Mouse (Mus musculus) left cerebral cortex, adult 8-10 months (tissue): Measurements from ENCODE around the gene Stam. TPM values are rescaled to one million over a fixed set of nuclear protein-coding genes. Genes with fewer than 3 reads are reported as not detected.

ENCODE experiments used
- DNase-seq, 2 experiments: peaks; one replicate each; pipeline ENCODE4 v3.0.0; 2022; ENCODE audit warnings: low spot score in 2 of 2
- total RNA-seq, 4 experiments: library from RNA; stranded (reverse); gene quantifications; 2 replicates each; pipeline ENCODE4 v1.2.4; 2022

Stam gene
- total RNA-seq, 4 experiments from 2014 or later: 86.1 to 97.0 (median 91.2) TPM

DNA sequence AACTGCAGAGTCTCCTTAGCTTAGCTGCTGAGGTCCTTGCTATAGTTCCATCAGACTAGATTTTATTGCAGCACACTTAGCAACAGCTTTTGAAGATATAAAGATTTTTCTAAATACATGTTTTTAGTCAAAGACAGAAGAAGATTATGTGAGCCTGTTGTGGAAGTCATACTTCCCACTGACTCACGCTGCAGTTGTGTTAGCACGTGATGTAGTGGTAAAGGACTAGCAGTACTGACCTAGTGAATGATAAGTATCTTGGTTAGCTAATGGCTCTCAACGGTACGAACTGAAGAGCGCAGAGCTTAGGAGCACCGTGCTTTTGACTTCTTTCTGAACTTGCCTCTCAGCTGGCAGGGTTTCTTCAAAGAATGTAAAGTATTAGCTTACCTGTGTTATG lies 52.5 kb downstream of the Stam start:
- DNase-seq: no peak

DNA sequence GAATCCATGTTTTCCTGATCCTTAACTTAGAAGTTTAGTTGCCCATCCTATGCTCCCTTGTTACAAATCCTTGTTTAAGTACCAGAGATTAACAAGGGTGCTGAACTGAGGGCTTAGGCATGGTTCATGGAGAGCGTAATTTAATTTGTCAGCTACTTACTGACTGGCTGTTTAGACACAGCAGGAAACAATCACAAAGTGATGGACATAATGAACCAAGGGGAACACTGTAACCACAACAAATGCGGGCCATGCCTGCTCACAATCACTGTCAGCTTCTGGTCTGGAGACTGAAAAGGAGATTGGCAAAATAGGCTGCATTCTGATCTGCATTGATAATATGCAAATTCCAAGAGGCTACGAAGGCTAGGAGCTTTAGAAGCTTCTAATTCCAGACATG lies 53.7 kb downstream of the Stam start:
- no peak for DNase-seq

DNA sequence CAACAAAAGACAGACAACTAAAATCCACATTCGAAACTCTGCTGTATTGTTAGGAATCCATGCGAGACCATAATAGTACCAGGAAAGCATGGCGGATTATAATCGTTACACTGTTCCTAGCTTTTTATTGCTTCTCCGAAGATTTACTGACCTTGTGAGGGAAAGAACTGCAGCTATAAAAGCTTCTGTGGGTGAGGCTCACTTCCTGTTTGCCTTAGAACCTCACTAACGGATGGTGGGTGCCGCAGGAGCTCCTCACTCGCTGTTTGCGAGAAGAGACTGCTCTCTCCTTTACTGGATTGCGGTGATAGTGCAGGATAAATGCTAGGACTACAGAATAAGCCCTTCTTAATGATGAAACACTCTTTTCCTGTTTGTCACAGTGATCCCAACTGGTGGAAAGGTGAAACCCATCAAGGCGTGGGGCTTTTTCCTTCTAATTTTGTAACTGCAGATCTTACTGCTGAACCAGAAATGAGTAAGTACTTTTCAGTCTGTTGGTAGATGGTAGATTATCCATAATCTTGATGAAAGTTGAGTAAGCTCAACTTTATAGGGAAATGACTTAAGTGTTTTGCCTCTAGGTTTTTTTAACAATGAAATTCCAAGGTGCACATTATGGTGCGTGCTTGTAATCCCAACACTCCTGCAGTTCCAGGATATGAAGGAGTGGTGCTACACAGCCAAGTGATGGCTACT lies 56.9 kb downstream of the Stam start:
- DNase-seq: no peak

DNA sequence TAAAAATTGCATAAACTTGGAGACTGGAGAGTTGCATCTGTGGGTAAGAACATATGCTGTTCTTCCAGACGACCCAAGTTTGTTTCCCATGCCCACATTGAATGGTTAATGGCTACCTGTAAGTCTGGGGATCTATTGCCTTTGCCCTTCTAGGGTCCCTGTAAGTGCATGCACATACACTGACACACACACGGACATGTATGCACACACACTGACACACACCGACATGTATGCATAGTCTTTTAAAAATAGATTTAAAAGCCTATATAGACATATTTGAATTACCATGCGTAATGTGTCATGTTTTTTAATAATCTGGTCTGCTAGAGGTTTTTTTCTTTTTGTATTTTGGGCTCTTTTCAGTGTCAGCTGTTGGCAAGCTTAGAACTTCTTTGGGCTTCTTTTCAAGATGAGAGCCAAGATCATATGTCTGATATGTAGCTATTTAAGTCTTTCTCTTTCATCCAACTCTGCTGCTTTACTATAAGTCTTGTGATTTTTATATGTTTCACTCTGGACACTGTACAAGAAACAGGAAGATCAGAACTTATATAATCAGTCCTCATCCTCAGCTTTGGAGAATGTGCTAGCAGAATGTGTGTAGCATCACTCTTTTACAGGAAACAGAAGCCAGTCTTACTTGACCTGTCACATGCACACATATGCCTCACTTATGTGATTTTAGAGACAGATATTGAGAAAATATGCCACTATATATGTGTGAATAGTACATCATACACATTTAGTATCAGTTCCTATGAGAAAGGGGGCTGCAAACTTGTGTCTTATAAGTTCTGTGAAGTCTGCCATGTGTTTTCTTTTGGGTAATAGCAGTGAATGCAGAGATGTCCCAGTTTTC lies 58.8 kb downstream of the Stam start:
- no peak for DNase-seq

DNA sequence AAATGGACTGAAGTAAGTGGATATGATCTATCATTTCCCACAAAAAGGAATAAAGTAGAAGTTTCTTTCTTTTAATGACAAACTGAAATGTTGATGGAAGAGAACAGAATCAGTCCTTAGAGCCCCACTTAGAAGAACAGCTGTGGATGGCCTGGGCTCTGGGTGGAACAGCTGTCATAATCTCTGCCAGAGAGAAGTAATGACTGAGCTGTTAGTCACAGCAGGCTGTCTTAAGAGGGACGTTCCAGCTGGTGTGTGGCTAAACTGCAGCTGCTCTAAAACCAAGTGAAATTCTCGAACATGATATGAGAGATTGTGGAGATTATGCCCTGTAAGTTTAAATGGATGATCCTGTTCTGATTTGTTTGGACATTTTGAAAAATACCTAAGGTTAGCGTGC lies 63.0 kb downstream of the Stam start:
- DNase-seq: no peak

DNA sequence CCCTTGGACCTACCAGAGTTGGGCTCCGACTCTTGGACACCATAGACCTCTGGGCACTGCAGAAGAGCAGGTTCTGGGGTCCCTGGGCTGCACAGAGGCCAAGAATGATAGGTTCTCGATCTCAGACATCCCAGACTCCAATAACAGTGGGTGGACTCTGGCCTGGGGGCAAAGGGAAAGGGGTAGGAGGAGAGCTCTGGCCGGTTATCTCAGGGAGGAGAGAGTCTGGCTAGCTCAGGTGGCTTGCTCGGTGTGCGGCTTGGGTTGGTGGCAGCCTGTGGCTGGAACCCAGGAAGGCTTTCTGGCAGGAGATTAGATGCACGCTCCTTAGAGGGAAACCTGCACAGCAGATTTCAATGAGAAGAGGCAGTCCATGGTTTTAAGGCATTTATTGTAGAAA lies 65.7 kb downstream of the Stam start:
- no peak for DNase-seq

DNA sequence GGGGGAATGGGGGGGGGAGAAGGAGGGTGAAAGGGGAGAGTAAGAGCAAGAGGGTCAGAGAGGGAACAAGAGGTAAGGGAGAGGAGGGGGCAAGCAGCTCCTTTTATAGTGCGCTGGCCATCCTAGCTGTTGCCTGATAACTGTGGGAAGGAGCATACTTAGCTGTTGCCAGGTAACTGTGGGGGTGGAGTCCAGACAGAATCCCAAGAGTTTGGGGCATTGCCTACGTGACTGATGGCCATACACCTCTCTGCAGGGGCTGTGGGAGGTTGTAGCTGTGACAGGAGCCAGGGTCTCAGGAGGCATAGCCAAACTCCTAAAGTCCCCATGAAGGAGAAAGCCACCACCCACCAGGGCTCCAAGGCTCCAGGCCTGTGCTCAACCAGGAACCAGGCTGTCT lies 66.1 kb downstream of the Stam start:
- DNase-seq: no peak

DNA sequence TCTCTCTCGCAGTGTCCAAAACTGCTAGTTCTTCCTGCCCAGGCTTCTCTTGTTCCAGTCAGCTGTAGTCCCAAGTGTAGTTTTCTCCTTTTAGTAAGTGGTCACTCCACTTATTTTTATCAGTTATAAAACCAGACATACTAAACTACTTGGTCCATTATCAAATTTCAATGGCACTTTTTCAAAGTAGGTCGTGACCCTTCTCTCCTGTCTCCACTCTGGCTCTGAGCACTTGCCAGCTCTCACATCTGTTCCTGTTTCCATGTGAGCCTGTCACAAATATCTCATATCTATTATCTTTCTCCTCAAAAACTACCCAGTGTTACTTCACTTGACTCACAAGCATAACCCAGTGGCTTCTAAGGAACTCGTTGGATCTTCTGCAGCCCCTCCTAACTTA lies 71.4 kb downstream of the Stam start:
- DNase-seq: no peak

DNA sequence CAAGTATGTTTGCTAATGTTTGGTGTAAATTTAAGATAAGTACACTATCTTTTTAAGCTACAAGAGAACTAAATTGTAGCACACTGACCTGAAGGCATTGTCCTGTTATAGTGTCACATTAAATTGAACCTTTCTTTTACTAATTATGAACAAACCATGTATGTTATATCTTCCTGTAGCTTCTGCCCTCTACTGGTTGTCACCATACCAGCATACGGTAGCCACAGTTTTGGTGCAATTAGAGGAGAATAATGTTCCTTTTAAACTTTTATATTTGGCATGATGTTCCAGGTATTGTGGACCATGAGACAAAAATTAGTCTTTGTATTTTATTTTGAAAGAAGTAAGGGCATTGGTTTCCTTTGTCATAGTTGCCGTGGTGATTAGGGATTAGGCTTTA lies 73.0 kb downstream of the Stam start:
- no peak for DNase-seq

DNA sequence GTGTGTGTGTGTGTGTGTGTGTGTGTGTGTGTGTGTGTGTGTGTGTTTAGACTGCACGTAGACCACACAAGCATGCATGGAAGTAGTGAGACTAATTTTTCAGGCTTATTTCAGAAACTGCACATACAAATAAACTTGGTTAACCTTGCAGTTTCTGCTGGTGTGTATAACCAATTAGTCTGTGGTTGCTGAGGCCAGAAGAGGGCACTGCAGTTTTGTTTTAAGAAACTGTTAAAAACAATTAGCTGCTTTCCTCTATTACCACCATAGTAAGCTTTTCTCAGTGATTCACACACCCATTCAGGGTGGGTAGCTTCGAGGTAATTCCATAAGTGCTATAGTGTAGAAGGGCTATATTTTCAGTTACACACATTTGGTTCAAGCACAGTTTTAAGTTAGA lies 76.9 kb downstream of the Stam start:
- no peak for DNase-seq

DNA sequence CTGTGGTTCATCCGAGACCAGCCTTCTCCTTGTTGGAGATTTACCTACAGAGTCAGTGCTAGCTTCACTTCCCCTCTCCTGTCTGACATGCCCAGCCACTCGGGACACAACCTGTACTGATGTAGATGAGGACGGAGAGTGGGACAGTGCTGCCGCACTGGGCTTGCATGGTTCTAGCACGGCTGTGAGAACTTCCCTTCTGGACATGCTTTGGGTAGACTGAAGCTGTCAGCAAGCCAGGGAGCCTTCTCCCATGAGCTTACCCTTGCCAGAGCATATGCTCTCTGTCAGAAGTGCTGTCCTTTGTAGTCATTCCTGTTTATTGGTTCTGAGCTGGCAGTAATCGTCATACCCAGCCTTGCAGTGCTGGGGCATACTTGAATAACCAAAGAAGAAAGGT lies 78.0 kb downstream of the Stam start:
- DNase-seq: no peak

DNA sequence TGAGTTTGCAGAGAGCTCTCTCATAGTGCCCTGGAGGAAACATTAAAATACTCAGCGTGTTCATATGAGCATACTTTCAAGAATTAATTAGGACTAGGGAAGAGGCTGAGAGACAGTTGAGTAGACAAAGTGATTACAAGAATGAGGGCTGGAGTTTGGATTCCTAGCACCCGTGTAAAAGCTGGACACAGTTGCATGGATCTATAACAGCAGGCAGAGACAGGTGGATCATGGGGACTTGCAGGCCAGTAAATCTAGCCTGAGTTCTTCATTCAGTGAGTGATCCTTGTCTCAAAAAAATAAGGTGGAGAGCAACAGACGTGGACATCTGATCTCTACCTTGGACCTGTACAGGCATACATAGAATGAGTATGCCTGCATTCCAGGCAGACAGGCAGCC lies 85.1 kb downstream of the Stam start:
- DNase-seq: no peak

DNA sequence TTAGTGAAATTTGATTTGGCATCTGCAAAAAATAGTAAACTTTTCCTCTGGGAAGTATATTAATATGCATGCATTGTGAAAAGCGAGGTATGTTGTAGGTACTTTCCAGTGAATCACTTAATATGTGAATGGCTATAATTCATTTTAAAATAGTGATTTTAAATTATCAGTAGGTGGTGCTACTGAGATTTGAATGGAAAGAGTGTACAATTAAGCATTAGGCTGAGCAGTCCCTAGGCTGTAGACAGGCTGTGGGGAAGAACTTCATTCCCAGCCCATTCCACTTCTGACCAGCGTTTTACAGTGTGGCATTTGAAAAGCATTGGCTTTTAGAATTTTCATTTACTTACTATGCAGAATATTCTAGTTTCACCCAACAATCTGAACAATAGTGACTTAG lies 85.9 kb downstream of the Stam start:
- no peak for DNase-seq

DNA sequence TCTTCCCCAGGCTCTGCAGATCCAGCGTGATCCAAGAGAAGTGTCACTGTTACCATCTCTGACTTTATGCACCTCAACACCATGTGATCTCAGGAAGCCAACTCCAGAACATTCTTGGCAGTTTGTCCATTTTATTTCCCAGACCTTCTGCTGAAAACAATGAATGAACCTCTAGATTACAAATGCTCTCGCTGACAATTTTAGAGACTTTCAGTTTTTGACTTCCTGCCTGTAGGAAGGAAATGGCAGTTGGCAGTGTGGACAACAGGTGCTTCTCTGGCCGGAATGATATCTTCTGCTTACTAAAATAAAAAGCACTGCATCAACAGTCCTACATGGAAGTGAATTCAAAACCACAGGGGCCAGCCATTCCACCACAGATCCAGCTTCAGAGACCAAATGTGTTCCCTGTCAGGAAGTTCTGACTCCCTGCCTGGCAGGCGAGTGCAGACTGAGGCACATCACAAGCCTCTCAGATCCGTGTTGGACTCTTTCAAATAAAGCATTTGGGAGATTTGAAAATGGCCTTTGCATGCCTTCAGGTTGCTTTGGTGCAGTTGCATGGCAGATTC lies 90.6 kb downstream of the Stam start:
- no peak for DNase-seq

DNA sequence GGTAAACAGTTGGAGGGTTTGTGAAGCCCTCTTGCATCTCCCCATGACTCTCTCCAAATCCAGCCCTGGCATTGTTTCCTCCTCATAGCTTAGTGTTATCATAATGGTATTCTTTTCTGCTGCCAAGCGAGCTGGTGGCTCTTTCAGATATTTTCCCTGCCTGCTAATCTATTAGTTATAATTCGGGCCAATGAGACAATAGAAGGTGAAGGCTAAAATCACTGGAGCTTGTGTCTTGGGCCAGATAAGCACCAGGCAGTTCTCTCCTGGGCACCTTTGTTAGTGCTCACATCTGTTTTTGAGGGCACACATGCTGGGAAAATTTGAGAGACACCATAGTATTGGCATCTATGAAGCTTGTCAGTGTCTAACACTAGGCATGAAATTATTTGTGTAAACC lies 91.2 kb downstream of the Stam start:
- DNase-seq: no peak

DNA sequence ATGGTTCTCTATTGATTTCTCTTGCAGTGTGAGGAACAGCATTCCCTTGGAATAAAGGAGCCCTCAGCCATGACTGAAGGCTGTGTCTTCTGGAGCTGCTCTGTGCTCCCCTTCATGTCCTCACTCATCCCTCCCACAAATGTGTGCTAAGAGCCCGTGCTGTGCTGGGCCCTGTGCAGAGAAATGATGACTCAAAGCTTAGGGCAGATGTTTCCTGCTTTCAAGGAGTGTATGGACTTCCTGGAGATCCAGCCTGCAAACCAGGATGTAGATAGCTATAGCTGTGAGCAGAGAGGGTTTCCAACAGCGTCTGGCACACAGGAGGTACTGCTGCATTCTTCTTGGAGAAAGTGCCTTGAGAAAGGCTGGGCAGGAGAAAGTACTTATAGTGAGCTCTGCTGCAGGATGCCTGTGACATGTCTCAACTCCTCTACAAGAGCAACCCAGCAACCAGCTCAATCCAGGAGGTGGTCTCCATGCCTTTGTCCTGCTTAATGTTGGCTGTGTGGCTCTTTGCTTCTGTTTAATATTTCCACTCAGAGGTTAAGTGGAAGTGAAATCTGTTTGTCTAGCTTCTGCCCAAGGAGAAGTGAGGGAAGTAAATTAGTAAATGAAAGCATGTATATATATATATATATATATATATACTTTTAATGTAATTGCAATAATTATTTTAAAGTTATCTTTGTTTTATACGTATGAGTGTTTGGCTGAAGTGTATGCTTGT lies 91.9 kb downstream of the Stam start:
- DNase-seq: no peak

DNA sequence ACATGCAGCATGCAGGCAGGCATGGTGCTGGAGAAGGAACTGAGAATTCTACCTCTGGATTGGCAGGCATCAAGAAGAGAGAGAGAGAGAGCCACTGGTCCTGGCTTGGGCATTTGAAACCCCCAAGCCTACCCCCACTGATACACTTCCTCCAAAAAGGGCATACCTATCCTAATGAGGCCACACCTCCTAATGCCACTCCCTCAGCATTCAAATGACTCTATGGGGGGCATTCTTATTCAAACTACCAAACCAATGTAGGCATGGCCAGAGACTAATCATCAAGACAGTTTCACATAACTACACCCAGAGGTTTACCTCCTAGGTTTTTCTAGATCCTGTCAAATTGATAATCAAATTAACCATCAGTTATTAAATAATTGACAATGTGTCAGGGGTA lies 93.8 kb downstream of the Stam start:
- DNase-seq: no peak

DNA sequence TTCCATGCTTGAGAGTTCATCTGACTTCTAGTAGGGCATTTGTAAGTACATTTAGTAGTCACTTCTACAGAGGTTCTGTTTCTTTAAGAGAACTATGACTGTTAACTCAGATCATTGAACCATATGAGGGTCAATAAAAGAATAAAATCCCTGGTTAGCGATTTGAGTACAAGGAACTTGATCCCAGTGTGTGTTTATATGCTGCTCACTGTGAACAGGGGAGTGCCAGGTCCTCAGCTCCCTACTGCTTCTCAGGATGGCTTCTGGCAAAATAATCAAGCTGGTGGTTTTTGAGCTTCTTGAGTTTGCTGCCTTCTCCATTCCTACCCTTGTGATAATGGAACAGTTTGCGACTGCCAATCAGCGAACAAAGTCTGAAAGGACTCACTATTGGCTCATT lies 100.4 kb downstream of the Stam start, which contains the start of gene Tmem236:
TSS of gene Tmem236 (plus strand) at position 190 of the 400 bp plus-strand sequence.
- DNase-seq: no peak

DNA sequence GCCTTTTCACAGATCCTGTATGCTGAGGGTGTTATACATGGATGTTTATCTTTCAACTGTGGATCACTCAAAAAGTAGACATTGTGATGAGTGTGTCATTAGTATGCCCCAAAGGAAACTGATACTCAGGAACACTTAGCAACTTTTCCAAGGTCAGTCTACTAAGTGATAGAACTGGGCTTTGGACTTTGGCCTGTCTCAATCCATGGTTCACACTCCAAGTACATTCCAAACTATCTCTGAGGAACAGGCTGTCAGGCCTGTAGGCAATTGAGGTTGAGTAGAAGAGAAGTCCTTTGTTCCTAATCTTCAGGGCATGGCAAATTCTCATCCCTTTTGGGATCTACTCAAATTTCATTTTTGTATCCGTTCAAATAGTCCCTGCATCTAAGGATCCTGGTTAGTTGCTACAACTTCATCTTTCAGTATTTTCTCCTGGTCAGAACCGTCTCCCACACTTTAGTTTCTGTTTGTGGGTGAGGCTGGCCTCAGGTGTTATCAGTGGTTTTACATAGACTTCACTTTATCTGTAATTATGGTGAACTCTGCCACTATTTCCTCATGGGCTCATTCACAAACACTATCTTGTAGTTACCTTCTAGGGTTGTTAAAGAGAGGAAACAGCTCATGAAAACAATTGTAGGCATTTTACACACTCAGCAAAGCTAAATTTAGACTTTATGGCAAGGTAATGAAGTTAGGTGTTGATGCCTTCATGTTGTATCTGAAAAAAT lies 102.7 kb downstream of the Stam start:
- no peak for DNase-seq

DNA sequence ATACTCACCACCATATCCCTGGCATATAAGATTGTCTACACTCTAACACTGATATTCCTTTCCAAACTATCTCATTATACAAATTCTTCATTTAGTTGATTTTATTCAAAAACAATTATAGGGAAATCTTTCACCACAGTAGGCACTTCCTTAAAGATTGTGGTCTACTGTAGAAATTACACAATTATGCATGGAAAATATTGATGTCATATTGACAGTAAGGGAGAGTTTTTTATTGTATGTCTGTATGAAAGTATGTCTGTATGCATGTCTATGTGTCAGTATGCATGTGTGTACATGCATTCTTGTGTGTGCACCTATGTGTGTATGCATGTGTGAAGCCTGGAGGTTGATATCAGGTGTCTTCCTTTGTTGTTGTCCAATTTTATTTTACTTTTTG lies 110.5 kb downstream of the Stam start:
- DNase-seq: no peak

DNA sequence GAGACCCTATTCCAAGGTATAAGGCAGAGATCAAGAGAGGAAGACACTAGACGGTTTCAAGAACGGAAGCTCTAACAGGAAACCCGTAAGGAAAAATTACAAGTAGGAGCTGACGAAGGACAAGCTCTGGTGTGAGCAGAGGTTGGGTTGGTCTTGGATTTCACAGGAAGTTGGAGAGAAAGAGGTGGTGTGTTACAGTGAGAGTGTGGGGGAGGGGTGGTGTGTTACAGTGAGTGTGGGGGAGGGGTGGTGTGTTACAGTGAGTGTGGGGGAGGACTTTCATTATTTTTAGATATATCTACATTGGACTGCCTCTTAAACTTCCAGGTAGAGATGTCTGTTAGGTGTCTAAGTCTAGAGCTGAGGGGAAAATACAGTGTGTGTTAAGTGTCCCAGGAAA lies 116.8 kb downstream of the Stam start:
- DNase-seq: no peak
